Mouse (Mus musculus) kidney, embryonic 16.5 days (tissue): Measurements from ENCODE around the gene Ift122. TPM values are rescaled to one million over a fixed set of nuclear protein-coding genes. Genes with fewer than 3 reads are reported as not detected.
A peak's percentile ranks its signal among the peaks of the same experiment; 100 is the strongest.
"Not testable (repeated sequence)": the region's sequence is repeated elsewhere in the genome, so short reads cannot be mapped to it uniquely, and the experiment has no call there.

Source experiments
- ATAC-seq: fragments of 200-750 bp; cut with Nextera tagmentation; 2 replicates; pipeline ENCODE4 v1.8.0; 2017; ENCODE audit warnings: moderate TSS enrichment; ENCODE audit not compliant: low FRiP score, low TSS enrichment
- H3K27ac ChIP-seq: fragments of 300-500 bp; sonication (generic); 2 replicates; pipeline ENCODE4 v1.5.1; 2014; ENCODE audit warnings: low read length
- H3K27me3 ChIP-seq: fragments of 300-500 bp; sonication (generic); 2 replicates; pipeline ENCODE4 v1.6.1; 2014; ENCODE audit warnings: low read length, control low read depth, mixed read lengths; ENCODE audit not compliant: insufficient read depth
- H3K36me3 ChIP-seq: fragments of 300-500 bp; sonication (generic); 2 replicates; pipeline ENCODE4 v1.6.1; 2014; ENCODE audit warnings: low read length, control low read depth, mixed read lengths; ENCODE audit not compliant: insufficient read depth
- H3K4me1 ChIP-seq: fragments of 300-500 bp; sonication (generic); 2 replicates; pipeline ENCODE4 v1.6.1; 2014; ENCODE audit warnings: low read length, control low read depth, mixed read lengths; ENCODE audit not compliant: insufficient read depth
- H3K4me2 ChIP-seq: fragments of 300-500 bp; sonication (generic); replicated peaks from 2 replicates; pipeline ENCODE4 v1.6.1; 2014; ENCODE audit warnings: low read depth, low read length
- H3K4me3 ChIP-seq: fragments of 300-500 bp; sonication (generic); 2 replicates; pipeline ENCODE4 v1.5.1; 2014; ENCODE audit warnings: mild to moderate bottlenecking, low read length
- H3K9ac ChIP-seq: fragments of 300-500 bp; sonication (generic); replicated peaks from 2 replicates; pipeline ENCODE4 v1.6.1; 2014; ENCODE audit warnings: low read length
- H3K9me3 ChIP-seq: fragments of 300-500 bp; sonication (generic); 2 replicates; pipeline ENCODE4 v1.6.1; 2016; ENCODE audit warnings: low read length, control low read depth
- WGBS: fragments of 180-500 bp; shearing (Covaris S2); extraction: QIAGEN DNeasy Blood & Tissue Kit; methylation state at CpG from one replicate; pipeline ENCODE4 v1.1.7; 2014; 5-methylcytosine and 5-hydroxymethylcytosine counted together
- polyA plus RNA-seq: library from polyadenylated mRNA; unstranded; fragments of >200 nt; fragmentation: Nextera tagmentation; extraction: Ambion mirVana; gene quantifications from 2 replicates; pipeline ENCODE4 v1.2.1, GENCODE M21; 2015

Ift122 gene
- polyA plus RNA-seq, 1 experiment from 2014 or later: 38.4 TPM

DNA sequence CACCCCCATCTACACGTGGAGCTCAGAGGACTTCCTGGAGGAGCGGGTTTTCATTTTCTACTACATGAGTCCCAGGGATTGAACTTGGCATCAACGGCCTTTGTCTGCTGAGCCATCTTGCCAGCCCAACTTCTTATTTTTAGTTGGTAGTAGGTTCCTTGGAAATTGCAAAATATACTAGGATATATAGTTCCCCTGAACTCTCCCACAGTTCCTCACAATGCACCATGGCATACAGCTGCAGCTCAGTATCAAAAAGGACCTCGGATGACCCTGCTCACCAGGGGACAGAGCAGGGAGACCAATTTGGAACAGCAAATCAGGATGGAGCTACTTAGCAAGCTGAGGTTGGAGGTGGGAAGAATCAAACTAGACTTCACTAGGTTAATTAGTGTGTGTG is 38.2 kb upstream of the Ift122 start:
- Histone ChIP-seq H3K36me3 (no peaks in the 10 kb centered on the region), H3K4me3 (no peak overlapping the region), H3K9ac (no peak overlapping the region), H3K9me3 (no peaks in the 10 kb centered on the region), H3K27ac (no peak overlapping the region), H3K27me3 (no peaks in the 10 kb centered on the region), H3K4me2 (no peak overlapping the region), H3K4me1 (no peaks in the 10 kb centered on the region)
- 75% methylated on average over 4 of the region's 4 CpGs for WGBS
- no peak for ATAC-seq

DNA sequence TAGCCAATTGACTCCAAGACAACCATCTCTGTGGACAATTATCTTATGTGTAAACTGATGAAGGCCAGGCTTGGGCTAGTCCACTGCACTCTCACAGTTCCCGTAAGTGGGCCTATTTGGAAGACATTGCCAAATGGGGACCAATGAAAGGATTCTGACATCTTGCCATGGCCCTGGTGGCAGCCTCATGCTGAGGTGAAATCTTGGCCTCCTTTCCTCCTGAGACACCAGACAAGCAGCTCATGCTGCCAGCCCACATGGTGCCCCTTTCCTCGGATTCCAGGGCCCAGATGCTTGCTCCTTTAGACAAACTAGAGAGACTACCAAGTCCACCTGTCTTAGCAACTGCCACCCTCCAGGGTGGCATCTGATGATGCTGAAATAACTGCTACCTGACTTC is 35.1 kb upstream of the Ift122 start:
- no peak overlapping the region for H3K27ac ChIP-seq

DNA sequence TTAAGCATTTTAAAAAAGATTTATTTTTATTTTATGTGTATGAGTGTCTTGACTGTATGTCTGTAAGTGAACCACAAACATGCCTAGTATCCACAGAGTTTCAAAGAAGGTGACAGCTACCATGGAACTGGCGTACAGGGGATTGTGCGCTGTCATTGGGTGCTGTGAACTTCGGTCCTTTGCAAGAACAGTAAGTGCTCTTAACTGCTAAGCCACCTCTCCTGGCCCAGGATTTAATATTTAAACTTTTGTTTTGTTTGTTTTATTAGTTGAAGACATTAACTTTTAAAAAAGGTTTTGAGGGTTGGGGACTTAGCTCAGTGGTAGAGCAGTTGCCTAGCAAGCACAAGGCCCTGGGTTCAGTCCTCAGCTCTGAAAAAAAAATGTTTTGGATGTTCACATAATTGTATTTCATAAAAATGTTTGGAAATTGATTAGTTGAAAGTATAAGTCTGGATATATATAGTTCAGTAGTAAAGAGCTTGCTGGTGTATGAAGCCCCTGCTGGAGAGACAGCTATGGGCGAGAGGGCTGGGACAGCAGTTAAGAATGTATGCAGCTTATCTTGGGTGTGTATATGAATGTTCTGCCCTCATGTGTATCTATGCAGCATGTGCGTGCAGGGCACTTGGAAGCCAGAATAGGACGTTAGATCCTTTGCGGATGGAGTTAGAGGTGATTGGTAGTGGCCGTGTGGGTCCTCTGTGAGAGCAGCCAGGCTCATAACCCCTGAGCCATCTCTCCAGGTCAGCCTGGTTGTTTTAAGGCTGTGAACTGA is 31.9 kb upstream of the Ift122 start:
- WGBS: 85% methylated on average over 8 of the region's 8 CpGs
- H3K9ac ChIP-seq: no peak overlapping the region
- no peak overlapping the region for H3K27ac ChIP-seq
- no peak overlapping the region for H3K4me2 ChIP-seq
- 0 out of 2 replicates have a peak, but pooled peaks cover 6% of the 10 kb centered on the region for H3K4me1 ChIP-seq
- no peak overlapping the region for H3K4me3 ChIP-seq
- no peaks in the 10 kb centered on the region for H3K9me3 ChIP-seq
- H3K36me3 ChIP-seq: no peaks in the 10 kb centered on the region
- H3K27me3 ChIP-seq: no peaks in the 10 kb centered on the region
- ATAC-seq: no peak

More for the DNA sequence above, 35.1 kb upstream of the Ift122 start:
- Histone ChIP-seq H3K4me2 (no peak overlapping the region), H3K27me3 (no peaks in the 10 kb centered on the region), H3K9ac (no peak overlapping the region), H3K4me1 (no peaks in the 10 kb centered on the region), H3K9me3 (no peaks in the 10 kb centered on the region), H3K36me3 (no peaks in the 10 kb centered on the region), H3K4me3 (no peak overlapping the region)
- no peak for ATAC-seq
- WGBS: 82% methylated on average over 2 of the region's 2 CpGs

DNA sequence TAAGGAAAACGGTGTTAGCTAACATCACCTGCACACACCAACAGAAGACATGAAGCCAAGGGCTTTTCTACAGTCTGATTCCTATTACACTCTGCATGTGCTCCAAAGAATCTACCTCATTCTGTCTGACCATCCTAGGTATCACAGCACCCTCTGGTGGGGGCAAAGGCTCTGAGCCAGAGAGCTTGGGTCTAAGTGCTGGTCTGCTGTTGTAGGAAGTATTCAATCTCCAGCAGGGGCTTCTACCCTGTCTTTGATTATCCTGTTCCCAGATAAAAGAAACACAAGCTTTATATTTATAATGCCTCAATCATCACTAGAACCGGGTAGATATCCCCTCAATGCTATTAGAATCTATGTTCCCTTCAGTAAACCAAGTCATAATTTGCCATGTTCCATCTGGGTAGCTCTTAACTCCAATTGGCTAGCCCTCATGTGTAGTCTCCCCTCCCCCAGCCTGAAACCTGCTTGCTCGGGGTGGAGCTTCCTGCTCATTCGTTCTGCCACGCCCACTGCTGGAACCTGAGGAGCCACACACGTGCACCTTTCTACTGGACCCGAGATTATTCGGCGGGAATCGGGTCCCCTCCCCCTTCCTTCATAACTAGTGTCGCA is 29.3 kb upstream of the Ift122 start:
- 0 out of 2 replicates have a peak overlapping the region, but pooled peaks have one; percentile 11 for H3K9ac ChIP-seq
- not testable (repeated sequence) for H3K27me3 ChIP-seq, H3K9me3 ChIP-seq, H3K36me3 ChIP-seq, H3K4me1 ChIP-seq
- WGBS: 5% methylated on average over 4 of the region's 11 CpGs
- peak overlapping the region; percentile 76 for H3K27ac ChIP-seq
- H3K4me2 ChIP-seq: peak overlapping the region; percentile 44
- H3K4me3 ChIP-seq: peak overlapping the region; percentile 29
- peak; percentile 99 for ATAC-seq

DNA sequence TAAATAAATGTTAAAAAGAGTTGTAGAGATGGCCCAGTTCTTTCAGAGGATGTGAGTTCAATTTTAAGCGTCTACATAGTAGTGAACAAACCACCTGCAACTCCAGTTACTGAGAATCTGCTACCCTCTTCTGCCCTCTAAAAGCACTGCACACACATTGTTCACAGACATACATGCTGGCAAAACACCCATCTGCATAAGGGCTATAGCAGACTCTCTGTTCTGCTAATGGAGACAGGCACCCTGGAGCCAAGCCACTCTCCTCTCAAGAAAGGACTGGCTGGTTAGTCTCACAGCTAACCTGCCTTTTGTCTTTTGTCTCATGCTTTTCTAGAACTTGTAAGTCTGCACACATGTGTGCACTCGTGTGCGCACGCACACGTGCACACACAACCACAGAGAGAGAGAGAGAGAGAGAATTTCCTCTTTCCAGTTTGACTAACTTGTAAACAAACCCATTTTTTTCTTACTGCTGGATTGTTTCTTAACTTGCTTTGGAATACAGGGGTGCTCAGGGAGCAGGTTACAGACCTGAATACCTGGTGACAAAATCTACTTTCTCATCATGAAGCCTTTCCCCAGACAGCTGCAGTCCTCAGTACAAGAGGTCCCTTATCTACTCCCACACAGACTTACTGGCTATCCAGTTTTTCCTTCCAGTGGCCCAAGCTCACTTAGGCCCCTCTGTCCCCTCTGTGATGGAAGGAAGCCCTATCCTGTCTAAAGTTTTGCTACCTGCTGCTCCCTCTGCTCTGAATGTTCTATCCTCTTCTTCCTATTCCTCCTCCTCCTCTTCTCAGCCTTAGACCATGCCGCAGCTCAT is 22.3 kb upstream of the Ift122 start:
- no peaks in the 10 kb centered on the region for H3K27me3 ChIP-seq
- H3K4me1 ChIP-seq: 0 out of 2 replicates have a peak, but pooled peaks cover 3% of the 10 kb centered on the region
- no peak overlapping the region for H3K27ac ChIP-seq
- no peaks in the 10 kb centered on the region for H3K36me3 ChIP-seq
- no peak overlapping the region for H3K4me2 ChIP-seq
- H3K9me3 ChIP-seq: no peaks in the 10 kb centered on the region
- no peak overlapping the region for H3K9ac ChIP-seq
- ATAC-seq: no peak
- H3K4me3 ChIP-seq: no peak overlapping the region
- WGBS: 83% methylated on average over 6 of the region's 6 CpGs

DNA sequence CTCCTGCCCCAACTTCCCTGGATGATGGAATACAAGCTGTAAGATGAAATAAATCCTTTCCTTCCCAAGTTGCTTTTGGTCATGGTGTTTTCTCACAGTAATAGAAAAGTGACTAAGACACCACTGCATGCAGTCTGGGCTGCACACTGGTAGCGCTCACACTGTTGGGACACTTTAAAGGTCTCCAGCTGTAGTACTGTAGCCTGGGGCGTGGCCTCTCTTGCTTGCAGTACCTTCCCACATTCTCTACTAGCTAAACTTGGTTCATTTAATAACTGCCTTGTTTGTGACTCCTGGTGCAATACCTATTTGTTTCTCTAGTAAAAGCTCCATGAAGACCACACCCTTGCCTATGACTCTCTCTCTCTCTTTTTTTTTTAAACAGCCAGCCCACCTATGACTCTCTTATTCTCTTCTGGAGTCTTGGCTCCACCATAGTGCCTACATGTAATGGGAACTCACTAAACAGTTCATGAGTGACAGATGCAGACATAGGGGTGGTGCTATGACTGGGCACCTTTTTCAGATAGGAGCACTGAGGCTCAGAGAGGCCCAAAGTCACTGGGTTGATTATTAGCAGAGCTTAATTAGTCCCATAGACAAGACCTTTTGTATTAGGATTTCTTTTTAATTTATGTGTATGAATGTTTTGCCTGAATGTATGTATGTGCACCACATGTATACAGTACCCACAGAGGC is 21.0 kb upstream of the Ift122 start:
- no peak overlapping the region for H3K4me2 ChIP-seq
- no peaks in the 10 kb centered on the region for H3K9me3 ChIP-seq
- H3K27me3 ChIP-seq: no peaks in the 10 kb centered on the region
- H3K27ac ChIP-seq: no peak overlapping the region
- H3K4me3 ChIP-seq: no peak overlapping the region
- H3K4me1 ChIP-seq: 0 out of 2 replicates have a peak, but pooled peaks cover 3% of the 10 kb centered on the region
- 84% methylated on average over 2 of the region's 2 CpGs for WGBS
- no peak for ATAC-seq
- H3K36me3 ChIP-seq: no peaks in the 10 kb centered on the region
- H3K9ac ChIP-seq: no peak overlapping the region

DNA sequence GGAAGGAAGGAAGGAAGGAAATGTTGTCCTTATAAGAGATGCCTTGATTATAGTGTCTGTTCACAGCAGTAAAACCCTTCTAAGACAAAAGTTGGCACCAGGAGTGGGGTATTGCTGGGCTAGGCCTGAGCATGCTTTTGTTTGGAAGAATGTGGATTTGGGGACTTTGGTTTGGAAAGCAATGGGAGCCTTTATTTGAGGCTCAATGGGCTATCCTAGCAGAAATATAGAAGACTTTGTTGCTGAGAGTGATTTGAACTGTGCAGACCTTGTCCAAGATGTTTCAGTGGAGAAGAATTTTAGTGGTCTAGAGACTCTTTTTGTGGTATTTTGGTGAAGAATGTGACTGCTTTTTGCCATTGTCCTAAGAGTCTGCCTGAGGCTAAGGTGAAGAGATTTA is 19.4 kb upstream of the Ift122 start:
- H3K4me1 ChIP-seq: peaks cover 8% of the 10 kb centered on the region
- H3K4me3 ChIP-seq: no peak overlapping the region
- no peak overlapping the region for H3K27ac ChIP-seq
- H3K27me3 ChIP-seq: no peaks in the 10 kb centered on the region
- ATAC-seq: no peak
- no peaks in the 10 kb centered on the region for H3K9me3 ChIP-seq
- no peak overlapping the region for H3K4me2 ChIP-seq
- no peaks in the 10 kb centered on the region for H3K36me3 ChIP-seq
- no peak overlapping the region for H3K9ac ChIP-seq

DNA sequence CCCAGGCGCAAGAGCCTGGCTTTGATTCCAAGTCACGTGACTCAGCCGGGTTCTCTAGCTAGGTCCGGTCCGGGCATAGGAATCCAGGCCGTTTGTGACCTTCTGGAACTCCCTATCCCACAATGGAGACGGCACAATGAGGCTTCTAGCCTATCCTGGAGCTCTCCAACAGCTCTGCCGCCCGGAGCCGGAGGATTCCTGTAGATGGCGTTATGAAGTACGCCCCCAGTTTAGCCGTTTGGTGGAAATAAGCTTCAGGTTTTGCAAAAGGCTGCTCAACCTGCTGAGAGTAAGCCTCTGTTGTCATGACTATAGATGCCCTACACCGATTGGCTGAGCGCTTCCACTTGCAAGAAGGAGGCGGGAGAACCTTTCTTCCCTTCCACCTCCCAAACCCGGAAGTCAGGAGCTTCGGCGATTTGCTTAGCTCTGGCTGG is 15.1 kb upstream of the Ift122 start, which contains the start of gene Efcab12:
Efcab12 (minus strand) TSS at position 252 of the 437 bp plus-strand sequence.
- peak within 1 kb of the TSS; percentile 64 for H3K4me2 ChIP-seq
- no peaks in the 10 kb centered on the region for H3K9me3 ChIP-seq
- H3K27me3 ChIP-seq: no peaks in the 10 kb centered on the region
- ATAC-seq: peak; percentile 93
- peak within 1 kb of the TSS; percentile 42 for H3K4me3 ChIP-seq
- H3K4me1 ChIP-seq: peaks cover 5% of the 10 kb centered on the region
- H3K36me3 ChIP-seq: 0 out of 2 replicates have a peak, but pooled peaks cover 10% of the 10 kb centered on the region
- 1% methylated on average over 19 of the region's 19 CpGs for whole genome bisulfite sequencing
- peak within 1 kb of the TSS; percentile 55 for H3K9ac ChIP-seq
- peak within 1 kb of the TSS; percentile 56 for H3K27ac ChIP-seq

DNA sequence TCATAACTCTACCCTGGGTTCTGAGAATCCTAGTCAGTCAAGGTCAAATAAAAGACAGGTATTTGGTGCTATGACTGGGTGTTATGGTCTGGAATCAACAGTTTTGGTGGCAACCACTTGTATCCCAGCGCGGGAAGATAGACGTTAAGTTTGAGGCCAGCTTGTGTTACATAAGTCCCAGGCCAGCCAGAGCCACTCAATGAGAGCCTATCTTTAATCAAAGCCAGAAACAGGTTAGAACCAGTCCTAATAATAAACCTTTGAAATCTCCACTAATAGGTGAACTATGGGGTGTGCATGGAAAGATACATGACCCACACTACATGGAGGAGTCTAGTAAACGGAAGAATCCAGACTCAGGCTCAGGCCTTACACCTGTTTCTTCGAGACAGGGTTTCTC is 14.5 kb upstream of the Ift122 start:
- 59% methylated on average over 5 of the region's 5 CpGs for WGBS
- H3K4me2 ChIP-seq: peak overlapping the region; percentile 64
- H3K4me1 ChIP-seq: peaks cover 5% of the 10 kb centered on the region
- peak overlapping the region; percentile 42 for H3K4me3 ChIP-seq
- peak; percentile 65 for ATAC-seq
- no peaks in the 10 kb centered on the region for H3K9me3 ChIP-seq
- H3K9ac ChIP-seq: peak overlapping the region; percentile 23; the same call in 1 of the 2 replicates
- peak overlapping the region; percentile 56; the same call in 1 of the 2 replicates for H3K27ac ChIP-seq
- 0 out of 2 replicates have a peak, but pooled peaks cover 14% of the 10 kb centered on the region for H3K36me3 ChIP-seq
- H3K27me3 ChIP-seq: no peaks in the 10 kb centered on the region
